Mouse (Mus musculus): ENCODE results near the gene Camta1. TPM values are rescaled to one million over a fixed set of nuclear protein-coding genes. Genes with fewer than 3 reads are reported as not detected.

The Camta1 gene
- polyA plus RNA-seq, 1 experiment, result 3.6 TPM

DNA sequence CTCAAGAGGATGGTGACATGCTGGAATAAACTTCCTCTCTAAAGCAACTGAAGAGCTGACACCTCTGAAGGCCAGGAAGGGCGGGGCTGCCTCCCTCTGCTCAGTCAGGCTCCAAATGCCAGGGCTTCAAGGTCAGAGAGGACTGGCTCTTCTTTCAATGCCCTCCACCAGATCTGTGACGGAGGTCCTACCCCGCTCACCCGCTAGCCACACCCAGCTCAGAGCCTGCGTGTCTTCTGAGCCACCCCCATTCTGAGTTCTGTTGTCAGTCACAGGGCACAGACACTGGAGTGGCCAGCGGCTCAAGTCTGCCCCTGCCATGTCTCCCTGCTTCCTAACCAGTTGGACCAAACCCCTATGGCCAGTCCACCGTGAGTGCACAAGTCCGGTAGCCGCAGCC is 224.3 kb downstream of the Camta1 start:
- no peak for DNase-seq (ENCODE audit: low read depth, low spot score)
- WGBS, result 47% methylated on average over 9 of the region's 9 CpGs

DNA sequence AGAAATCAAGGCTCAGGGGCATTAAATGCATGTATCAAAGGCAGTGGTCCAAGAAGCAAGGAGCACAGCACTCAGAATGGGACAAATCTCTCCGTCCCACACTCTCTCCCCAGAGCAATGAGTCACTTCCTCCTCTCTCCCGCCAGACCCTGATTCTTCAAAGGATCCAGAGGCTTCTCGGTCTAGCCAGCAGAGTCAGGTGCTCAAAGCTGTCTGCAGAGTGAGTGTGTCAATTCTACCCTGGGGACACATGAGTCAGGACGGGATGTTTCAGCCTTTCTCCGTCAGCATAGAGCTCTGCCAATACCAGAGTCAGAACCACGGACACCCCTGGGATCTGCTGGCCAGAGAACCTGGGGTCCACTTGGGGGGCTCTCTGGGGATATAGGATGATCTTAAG is 226.9 kb downstream of the Camta1 start:
- DNase-seq (ENCODE audit: low read depth, low spot score), result no peak
- whole genome bisulfite sequencing, result 28% methylated on average over 6 of the region's 6 CpGs

- DNase-seq (ENCODE audit: low read depth, low spot score), result no peak
- WGBS, result 81% methylated on average over 8 of the region's 8 CpGs
Measured at GRCm38 (mm10) chr4:151633795-151634194, 227.9 kb downstream of the Camta1 start.

GRCm38 (mm10) chr4:151632321-151632720 is 229.4 kb downstream of the Camta1 start:
- 76% methylated on average over 6 of the region's 6 CpGs for WGBS
- DNase-seq (ENCODE audit: low read depth, low spot score), result no peak

GRCm38 (mm10) chr4:151630664-151631063 is 231.0 kb downstream of the Camta1 start:
- 53% methylated on average over 10 of the region's 10 CpGs for WGBS
- DNase-seq (ENCODE audit: low read depth, low spot score), result no peak

GRCm38 (mm10) chr4:151630231-151630630 is 231.4 kb downstream of the Camta1 start:
- WGBS, result 50% methylated on average over 3 of the region's 3 CpGs
- DNase-seq (ENCODE audit: low read depth, low spot score), result no peak

DNA sequence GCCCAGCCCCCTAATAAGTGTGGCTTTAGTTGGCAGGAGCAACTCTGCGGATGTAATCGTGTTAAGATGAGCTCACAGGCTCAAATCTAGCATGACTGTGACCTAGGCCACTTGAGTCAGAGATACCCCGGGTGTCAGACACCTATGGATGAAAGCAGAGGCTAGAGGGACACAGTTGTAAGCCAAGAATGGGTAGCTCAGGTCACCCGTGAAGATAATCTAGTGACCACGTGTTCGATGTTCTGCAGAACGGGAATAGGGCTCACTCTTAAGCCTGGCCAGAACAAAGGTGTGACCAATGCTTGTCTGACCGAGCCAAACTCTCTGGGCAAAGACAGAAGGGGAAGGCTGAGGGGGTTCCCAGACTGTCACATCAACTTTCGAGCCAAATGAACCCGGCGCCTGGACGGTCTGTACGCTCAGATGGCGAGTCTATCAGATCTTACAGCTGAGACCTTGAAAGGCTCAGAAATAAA is 242.1 kb downstream of the Camta1 start:
- DNase-seq (ENCODE audit: low read depth, low spot score), result no peak
- 82% methylated on average over 14 of the region's 14 CpGs for WGBS

GRCm38 (mm10) chr4:151618420-151619310 is 243.0 kb downstream of the Camta1 start:
- DNase-seq (ENCODE audit: low read depth, low spot score), result no peak

DNA sequence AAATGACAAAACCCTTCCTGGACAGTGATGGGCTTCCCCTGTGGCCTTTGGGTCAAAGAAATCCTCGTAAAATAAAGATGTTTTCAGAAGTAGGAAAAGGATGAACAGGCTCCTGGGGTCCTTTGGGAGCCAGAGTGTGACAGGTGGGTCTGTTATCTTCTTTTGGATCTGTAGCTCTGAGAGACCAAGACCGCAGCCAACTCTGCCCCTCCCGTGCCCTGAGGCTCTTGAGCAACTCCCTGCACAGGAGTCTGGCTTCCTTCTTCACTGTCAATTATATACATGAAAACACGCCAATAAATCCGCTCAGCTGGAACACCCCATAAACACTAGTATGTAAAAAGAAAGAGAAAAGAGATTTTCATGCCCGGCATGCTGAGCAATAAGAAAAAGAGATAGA is 250.1 kb downstream of the Camta1 start:
- DNase-seq (ENCODE audit: low read depth, low spot score), result no peak
- WGBS, result 55% methylated on average over 6 of the region's 6 CpGs

More at GRCm38 (mm10) chr4:151618420-151619310, 243.0 kb downstream of the Camta1 start:
- 46% methylated on average over 21 of the region's 21 CpGs for WGBS

GRCm38 (mm10) chr4:151610266-151610665 is 251.4 kb downstream of the Camta1 start:
- DNase-seq (ENCODE audit: low read depth, low spot score), result no peak
- WGBS, result 22% methylated on average over 8 of the region's 8 CpGs

GRCm38 (mm10) chr4:151604907-151605306 is 256.8 kb downstream of the Camta1 start:
- no peak for DNase-seq (ENCODE audit: low read depth, low spot score)
- 29% methylated on average over 6 of the region's 6 CpGs for WGBS

GRCm38 (mm10) chr4:151604481-151604880 is 257.2 kb downstream of the Camta1 start:
- DNase-seq (ENCODE audit: low read depth, low spot score), result no peak
- WGBS, result 15% methylated on average over 16 of the region's 16 CpGs

GRCm38 (mm10) chr4:151603586-151603985 is 258.1 kb downstream of the Camta1 start:
- DNase-seq (ENCODE audit: low read depth, low spot score), result no peak
- 88% methylated on average over 9 of the region's 9 CpGs for WGBS

GRCm38 (mm10) chr4:151595116-151595515 is 266.6 kb downstream of the Camta1 start:
- 44% methylated on average over 8 of the region's 8 CpGs for WGBS
- no peak for DNase-seq (ENCODE audit: low read depth, low spot score)

DNA sequence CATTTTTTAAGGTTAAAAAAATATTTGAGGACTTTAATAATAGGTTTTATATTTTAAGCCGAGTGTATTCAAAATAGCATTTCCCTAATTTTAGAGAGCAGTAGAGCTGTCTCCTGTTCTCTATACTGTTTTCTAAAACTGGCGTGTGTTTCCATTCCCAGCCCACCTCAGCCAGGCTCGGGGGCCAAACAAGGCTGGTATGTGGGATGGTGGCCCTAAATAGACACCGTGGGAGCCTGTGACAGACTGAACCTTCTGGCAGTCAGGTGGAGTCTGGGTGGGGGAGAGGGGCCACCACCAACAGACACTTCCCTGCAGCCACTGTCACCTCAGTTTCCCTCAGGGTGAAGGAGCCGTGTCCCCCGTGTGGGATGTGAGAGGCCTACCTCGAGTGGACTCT is 268.6 kb downstream of the Camta1 start:
- 70% methylated on average over 7 of the region's 7 CpGs for WGBS
- DNase-seq (ENCODE audit: low read depth, low spot score), result no peak

DNA sequence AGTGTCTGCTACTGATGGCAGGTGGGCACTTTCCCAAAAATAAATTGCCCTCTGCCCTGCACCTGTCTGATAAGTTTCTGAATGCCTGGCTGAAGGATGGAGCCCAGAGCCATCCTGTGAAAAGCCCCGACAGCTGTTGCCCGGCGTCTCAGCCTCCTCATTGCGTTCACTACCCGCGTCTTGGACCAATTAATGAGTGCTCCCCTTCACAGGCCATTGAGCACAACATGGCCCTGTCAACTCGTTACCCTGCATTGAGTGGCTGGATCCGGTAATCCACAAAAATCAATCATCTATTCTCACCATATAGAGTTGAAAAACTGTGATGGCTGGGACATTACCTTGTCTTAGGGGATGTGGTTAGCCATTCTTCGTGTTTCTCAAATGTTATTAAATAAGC is 275.6 kb downstream of the Camta1 start:
- WGBS, result 48% methylated on average over 9 of the region's 9 CpGs
- no peak for DNase-seq (ENCODE audit: low read depth, low spot score)

DNA sequence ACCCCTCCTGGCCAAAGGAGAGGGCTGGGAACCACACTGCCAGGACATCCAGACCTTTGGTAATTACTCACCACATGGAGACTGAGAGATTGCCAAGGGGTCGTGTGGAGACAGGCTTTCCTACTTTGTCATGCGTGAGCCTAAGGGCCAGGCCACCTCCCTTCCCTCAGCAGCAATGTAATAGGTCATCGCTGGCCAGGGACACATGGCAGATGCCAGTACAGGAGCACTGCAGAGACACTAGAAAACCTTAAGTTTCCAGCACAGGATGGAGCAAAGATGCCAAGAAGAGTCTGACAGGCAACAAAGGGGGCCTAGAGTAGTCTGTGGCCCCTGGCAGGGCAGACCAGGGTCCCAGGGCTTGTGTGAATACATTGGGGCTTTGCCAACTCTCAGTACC is 283.7 kb downstream of the Camta1 start:
- 63% methylated on average over 3 of the region's 3 CpGs for WGBS
- no peak for DNase-seq (ENCODE audit: low read depth, low spot score)

GRCm38 (mm10) chr4:151576291-151577108 is 285.2 kb downstream of the Camta1 start:
- DNase-seq (ENCODE audit: low read depth, low spot score), result no peak
- 68% methylated on average over 15 of the region's 15 CpGs for WGBS

DNA sequence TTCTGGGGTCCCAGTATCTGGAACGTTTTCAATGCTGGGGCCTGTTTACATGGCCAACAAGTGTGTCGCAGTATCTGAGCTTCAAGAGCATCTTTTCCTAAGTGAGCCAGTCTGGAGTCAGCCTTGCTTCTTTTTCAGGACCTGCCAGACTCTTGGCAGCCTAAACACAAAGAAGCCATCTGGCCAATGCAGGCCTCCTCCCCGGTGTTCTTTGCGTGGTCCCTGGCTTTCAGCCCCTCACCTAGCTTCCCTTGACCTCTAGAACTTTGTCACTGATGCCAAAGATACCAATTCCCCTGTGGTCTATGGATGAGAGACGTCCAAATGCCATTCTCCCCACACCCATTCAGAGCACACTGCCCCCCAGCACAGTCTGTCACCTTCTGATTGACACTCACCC is 289.0 kb downstream of the Camta1 start:
- no peak for DNase-seq (ENCODE audit: low read depth, low spot score)
- 64% methylated on average over 5 of the region's 5 CpGs for WGBS

DNA sequence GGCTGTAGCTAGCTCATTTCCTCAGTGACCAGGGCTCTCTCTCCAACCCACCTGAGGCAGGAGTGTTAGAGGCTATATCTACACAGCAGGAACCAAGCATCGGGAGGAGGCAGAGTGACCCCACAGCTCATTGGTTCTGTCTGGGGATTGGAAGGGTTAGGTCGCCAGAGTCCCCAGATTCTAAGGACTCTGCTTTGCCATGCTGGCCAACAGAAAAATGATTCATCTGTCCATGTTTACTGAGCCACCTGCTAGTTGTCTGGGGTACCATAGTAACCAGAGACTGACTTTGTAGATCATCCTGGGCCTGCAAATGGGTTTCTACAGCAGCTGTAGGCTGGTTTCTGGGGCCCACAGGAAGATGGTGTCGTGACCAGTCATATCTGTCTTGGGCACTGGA is 292.1 kb downstream of the Camta1 start:
- DNase-seq (ENCODE audit: low read depth, low spot score), result no peak
- 64% methylated on average over 3 of the region's 3 CpGs for WGBS

DNA sequence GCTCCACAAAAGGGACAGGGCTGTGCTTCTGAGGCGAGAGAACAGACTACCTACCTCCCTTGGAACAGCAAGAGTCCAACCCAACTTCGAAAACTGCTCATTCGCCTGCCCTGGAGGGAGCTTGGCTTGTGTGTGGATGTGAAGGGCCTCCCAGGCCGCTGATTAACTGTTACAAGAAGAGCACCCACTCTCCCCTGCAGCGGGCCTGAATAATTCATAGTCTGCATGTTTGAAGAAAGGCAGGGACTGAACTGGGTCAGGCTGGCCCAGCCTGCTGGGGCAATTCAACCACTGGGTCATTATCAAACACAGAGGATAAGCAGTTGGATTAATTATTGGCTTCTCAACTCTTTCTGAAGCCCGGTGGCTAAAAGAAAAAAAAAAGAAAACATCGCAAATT is 292.8 kb downstream of the Camta1 start:
- 53% methylated on average over 7 of the region's 7 CpGs for WGBS
- no peak for DNase-seq (ENCODE audit: low read depth, low spot score)

Measured in large intestine, adult 2 months (tissue).